9 mouse cellular contexts compared by ENCODE assay signal in genomic region chr7:15933437-15934359, GRCm38 (mm10). TPM values are rescaled to one million over a fixed set of nuclear protein-coding genes. Genes with fewer than 3 reads are reported as not detected.
DNase-seq lines count a peak whose midpoint lies in the region; ATAC-seq lines count a peak whose summit lies in the region.
"Had no signal": no experiment of that assay in that cellular context is flagged by ENCODE, and none has a peak within 500 bp of the region (broad histone marks: within the 10 kb centered on the region; RNA-seq: fewer than 3 reads in every experiment).

No protein-coding gene starts in this region.

- H3K9ac ChIP-seq in embryonic facial prominence, embryonic 14.5 days (ENCODE audit: low read depth, low read length): no peak overlapping the region; the same call in 1 of the 2 replicates
- no peak overlapping the region for H3K9ac ChIP-seq in heart, embryonic 15.5 days
- no peak overlapping the region for H3K9ac ChIP-seq in limb, embryonic 15.5 days

- H3K4me1 ChIP-seq in embryonic facial prominence, embryonic 14.5 days (ENCODE audit: control insufficient read depth, insufficient read depth, low read length): no peaks in the 10 kb centered on the region
- H3K4me1 ChIP-seq in heart, embryonic 15.5 days (replicated peaks): peaks cover 15% of the 10 kb centered on the region
- no peaks in the 10 kb centered on the region; the same call in 1 of the 2 replicates for H3K4me1 ChIP-seq in limb, embryonic 15.5 days

- no peak for ATAC-seq in embryonic facial prominence, embryonic 14.5 days (ENCODE audit: low read depth)
- peak; percentile 60 for ATAC-seq in heart, embryonic 15.5 days (replicated peaks; ENCODE audit: insufficient number of reproducible peaks, insufficient read depth, low FRiP score, low read depth)
- ATAC-seq in limb, embryonic 15.5 days (ENCODE audit: insufficient number of reproducible peaks, low FRiP score, low TSS enrichment, low read depth): 0 out of 2 replicates have a peak, but pooled peaks have one; percentile 23

- peak; percentile 56 for DNase-seq in layer of hippocampus, adult 11-12 months (ENCODE audit: low spot score)
- DNase-seq in layer of hippocampus, adult 9-10 months (ENCODE audit: low spot score): no peak
- no peak for DNase-seq in embryonic facial prominence, embryonic 14.5 days (ENCODE audit: low spot score)
- no peak for DNase-seq in Muller cell, postnatal 12 days (ENCODE audit: inconsistent ontology term)
- no peak for DNase-seq in spleen, adult 12 weeks (ENCODE audit: low spot score)
- no peak for DNase-seq in ovary, postnatal 36 days (ENCODE audit: low spot score)

- peaks cover 31% of the 10 kb centered on the region for H3K36me3 ChIP-seq in embryonic facial prominence, embryonic 14.5 days (ENCODE audit: control insufficient read depth, insufficient read depth, low read length)
- H3K36me3 ChIP-seq in heart, embryonic 15.5 days: peaks cover 33% of the 10 kb centered on the region
- peaks cover 26% of the 10 kb centered on the region for H3K36me3 ChIP-seq in limb, embryonic 15.5 days

- H3K27ac ChIP-seq in embryonic facial prominence, embryonic 14.5 days (replicated peaks; ENCODE audit: low read depth, low read length): peak overlapping the region; percentile 11; the same call in 1 of the 2 replicates
- H3K27ac ChIP-seq in heart, embryonic 15.5 days: peak overlapping the region; percentile 80
- peak overlapping the region; percentile 39 for H3K27ac ChIP-seq in limb, embryonic 15.5 days

- no peaks in the 10 kb centered on the region for H3K9me3 ChIP-seq in embryonic facial prominence, embryonic 14.5 days (ENCODE audit: control insufficient read depth, low read length)
- H3K9me3 ChIP-seq in heart, embryonic 15.5 days (replicated peaks): no peaks in the 10 kb centered on the region
- no peaks in the 10 kb centered on the region for H3K9me3 ChIP-seq in limb, embryonic 15.5 days

- WGBS in embryonic facial prominence, embryonic 14.5 days: 52% methylated on average over 16 of the region's 16 CpGs
- WGBS in heart, embryonic 15.5 days: 44% methylated on average over 16 of the region's 16 CpGs
- 46% methylated on average over 16 of the region's 16 CpGs for WGBS in limb, embryonic 15.5 days

- no peak overlapping the region for H3K4me3 ChIP-seq in embryonic facial prominence, embryonic 14.5 days (ENCODE audit: low read depth, low read length)
- no peak overlapping the region for H3K4me3 ChIP-seq in heart, embryonic 15.5 days
- H3K4me3 ChIP-seq in limb, embryonic 15.5 days: no peak overlapping the region

- no peak overlapping the region for H3K4me2 ChIP-seq in embryonic facial prominence, embryonic 14.5 days (ENCODE audit: low read depth, low read length)
- no peak overlapping the region for H3K4me2 ChIP-seq in heart, embryonic 15.5 days
- H3K4me2 ChIP-seq in limb, embryonic 15.5 days: no peak overlapping the region

- no peaks in the 10 kb centered on the region for H3K27me3 ChIP-seq in embryonic facial prominence, embryonic 14.5 days (replicated peaks; ENCODE audit: control insufficient read depth, insufficient read depth, low read length)
- H3K27me3 ChIP-seq in heart, embryonic 15.5 days: no peaks in the 10 kb centered on the region
- no peaks in the 10 kb centered on the region for H3K27me3 ChIP-seq in limb, embryonic 15.5 days

RNA-seq across cellular contexts. Expression of gene Selenow, which starts 11.5 kb away (rescaled TPM):
- 1,004 and 1,082 TPM in 2 replicates for polyA plus RNA-seq in embryonic facial prominence, embryonic 14.5 days (2014; fragmentation: Nextera tagmentation; extraction: Ambion mirVana)
- 644 and 688 TPM in 2 replicates for polyA plus RNA-seq in heart, embryonic 15.5 days (2015; fragmentation: Nextera tagmentation; extraction: Ambion mirVana)
- 871 and 889 TPM in 2 replicates for polyA plus RNA-seq in limb, embryonic 15.5 days (2015; fragmentation: Nextera tagmentation; extraction: Ambion mirVana)

RNA-seq across cellular contexts. Expression of gene Nop53, which starts 12.2 kb away (rescaled TPM):
- polyA plus RNA-seq in embryonic facial prominence, embryonic 14.5 days (2014; fragmentation: Nextera tagmentation; extraction: Ambion mirVana): 164 and 180 TPM in 2 replicates
- 118 and 124 TPM in 2 replicates for polyA plus RNA-seq in heart, embryonic 15.5 days (2015; fragmentation: Nextera tagmentation; extraction: Ambion mirVana)
- polyA plus RNA-seq in limb, embryonic 15.5 days (2015; fragmentation: Nextera tagmentation; extraction: Ambion mirVana): 196 and 208 TPM in 2 replicates

RNA-seq across cellular contexts. Expression of gene Ehd2, which starts 33.7 kb away (rescaled TPM):
- polyA plus RNA-seq in embryonic facial prominence, embryonic 14.5 days (2014; fragmentation: Nextera tagmentation; extraction: Ambion mirVana): 58.0 and 67.1 TPM in 2 replicates
- 62.8 TPM in 2 replicates for polyA plus RNA-seq in heart, embryonic 15.5 days (2015; fragmentation: Nextera tagmentation; extraction: Ambion mirVana)
- 62.8 and 71.1 TPM in 2 replicates for polyA plus RNA-seq in limb, embryonic 15.5 days (2015; fragmentation: Nextera tagmentation; extraction: Ambion mirVana)

RNA-seq across cellular contexts. Expression of gene Crxos, which starts 51.3 kb away (rescaled TPM):
- polyA plus RNA-seq in embryonic facial prominence, embryonic 14.5 days (2014; fragmentation: Nextera tagmentation; extraction: Ambion mirVana): not detected in 2 replicates
- polyA plus RNA-seq in heart, embryonic 15.5 days (2015; fragmentation: Nextera tagmentation; extraction: Ambion mirVana): not detected in 2 replicates
- polyA plus RNA-seq in limb, embryonic 15.5 days (2015; fragmentation: Nextera tagmentation; extraction: Ambion mirVana): not detected in 2 replicates
- polyA plus RNA-seq: gonadal fat pad, adult 2 months had no signal

RNA-seq across cellular contexts. Expression of gene Crx, which starts 53.9 kb away (rescaled TPM):
- polyA plus RNA-seq in embryonic facial prominence, embryonic 14.5 days (2014; fragmentation: Nextera tagmentation; extraction: Ambion mirVana): not detected in 2 replicates
- polyA plus RNA-seq in heart, embryonic 15.5 days (2015; fragmentation: Nextera tagmentation; extraction: Ambion mirVana): not detected in 2 replicates
- not detected in 2 replicates for polyA plus RNA-seq in limb, embryonic 15.5 days (2015; fragmentation: Nextera tagmentation; extraction: Ambion mirVana)
- polyA plus RNA-seq: gonadal fat pad, adult 2 months had no signal

Comparison
In these comparisons a context has a peak if more than half of its experiments do, and no peak if none do; other contexts are left out.
1. H3K27ac ChIP-seq: peak in every context shown above with its lines; median percentile 80 in heart, embryonic 15.5 days; 39 in limb, embryonic 15.5 days; 11 in embryonic facial prominence, embryonic 14.5 days.